Mouse (Mus musculus) heart, embryonic 14.5 days (tissue): ENCODE measurements around the gene Mylk. TPM values are rescaled to one million over a fixed set of nuclear protein-coding genes. Genes with fewer than 3 reads are reported as not detected.

Experiments used
- ATAC-seq: fragments of 200-750 bp; cut with Nextera tagmentation; 2 replicates; pipeline ENCODE4 v1.8.0; 2017; ENCODE audit warnings: low read depth, moderate TSS enrichment; ENCODE audit not compliant: insufficient number of reproducible peaks, insufficient read depth, low FRiP score
- H3K27ac ChIP-seq, 2 experiments: fragments of 200-500 bp in 1 of 2; fragments of 300-500 bp in 1 of 2; sonication (generic) in 1 of 2; replicated peaks in 1 of 2; 2 replicates each; pipeline ENCODE4 v1.5.1; 2012 to 2014; ENCODE audit warnings: low read depth in 2 of 2, low read length in 2 of 2, control low read depth in 1 of 2, mild to moderate bottlenecking in 1 of 2, mixed read lengths in 1 of 2; ENCODE audit not compliant: control insufficient read depth in 1 of 2, insufficient read depth in 1 of 2
- H3K27me3 ChIP-seq: fragments of 300-500 bp; sonication (generic); 2 replicates; pipeline ENCODE4 v1.6.1; 2014; ENCODE audit warnings: mild to moderate bottlenecking, low read length, control low read depth; ENCODE audit not compliant: control insufficient read depth, insufficient read depth
- H3K36me3 ChIP-seq: fragments of 300-500 bp; sonication (generic); 2 replicates; pipeline ENCODE4 v1.6.1; 2014; ENCODE audit warnings: mild to moderate bottlenecking, control low read depth, low read length, mixed read lengths; ENCODE audit not compliant: control insufficient read depth, insufficient read depth
- H3K4me1 ChIP-seq, 2 experiments: fragments of 200-500 bp in 1 of 2; fragments of 300-500 bp in 1 of 2; sonication (generic) in 1 of 2; 2 replicates each; pipeline ENCODE4 v1.6.1; 2012 to 2014; ENCODE audit warnings: low read length in 2 of 2, control low read depth in 1 of 2, mixed read lengths in 1 of 2; ENCODE audit not compliant: control insufficient read depth in 2 of 2, insufficient read depth in 2 of 2
- H3K4me2 ChIP-seq: fragments of 300-500 bp; sonication (generic); 2 replicates; pipeline ENCODE4 v1.6.1; 2014; ENCODE audit warnings: mild to moderate bottlenecking, low read length
- H3K4me3 ChIP-seq, 2 experiments: fragments of 200-500 bp in 1 of 2; fragments of 300-500 bp in 1 of 2; sonication (generic) in 1 of 2; 2 replicates each; pipeline ENCODE4 v1.5.1; 2012 to 2014; ENCODE audit warnings: low read length in 2 of 2, mild to moderate bottlenecking in 2 of 2, control low read depth in 1 of 2, low read depth in 1 of 2, moderate library complexity in 1 of 2; ENCODE audit not compliant: control insufficient read depth in 1 of 2, insufficient read depth in 1 of 2
- H3K9ac ChIP-seq: fragments of 300-500 bp; sonication (generic); 2 replicates; pipeline ENCODE4 v1.6.1; 2014; ENCODE audit warnings: mild to moderate bottlenecking, low read length
- H3K9me3 ChIP-seq: fragments of 300-500 bp; sonication (generic); 2 replicates; pipeline ENCODE4 v1.6.1; 2016; ENCODE audit warnings: low read length, control low read depth; ENCODE audit not compliant: control insufficient read depth
- WGBS: fragments of 180-500 bp; shearing (Covaris S2); extraction: QIAGEN DNeasy Blood & Tissue Kit; methylation state at CpG from one replicate; pipeline ENCODE4 v1.1.7; 2014; 5-methylcytosine and 5-hydroxymethylcytosine counted together
- polyA plus RNA-seq: library from polyadenylated mRNA; unstranded; fragments of >200 nt; fragmentation: Nextera tagmentation; extraction: Ambion mirVana; gene quantifications from 2 replicates; pipeline ENCODE4 v1.2.1, GENCODE M21; 2014

Gene Mylk
- polyA plus RNA-seq, 1 experiment from 2014 or later: 8.5 TPM

- 49% methylated on average over 5 of the region's 5 CpGs for WGBS
- ATAC-seq: no peak
Observed at GRCm38 (mm10) chr16:34959261-34959660, 214.3 kb downstream of the Mylk start.

GRCm38 (mm10) chr16:34960243-34960642 lies 215.2 kb downstream of the Mylk start:
- Histone ChIP-seq H3K9me3 (no peaks in the 10 kb centered on the region), H3K36me3 (no peaks in the 10 kb centered on the region), H3K4me2 (no peak overlapping the region), H3K4me3 (no peak overlapping the region), H3K4me1 (peaks cover 39 to 58% of the 10 kb centered on the region in 2 experiments), H3K27me3 (no peaks in the 10 kb centered on the region), H3K27ac (peak overlapping the region; percentile 94 to 97), H3K9ac (no peak overlapping the region)
- ATAC-seq: no peak
- WGBS: 84% methylated on average over 5 of the region's 5 CpGs

More at GRCm38 (mm10) chr16:34959261-34959660, 214.3 kb downstream of the Mylk start:
- Histone ChIP-seq H3K27ac (peak overlapping the region; percentile 94 to 97), H3K4me1 (peaks cover 39 to 58% of the 10 kb centered on the region in 2 experiments), H3K9ac (peak overlapping the region; percentile 51), H3K4me2 (peak overlapping the region; percentile 24; the same call in 1 of the 2 replicates), H3K4me3 (no peak overlapping the region), H3K36me3 (no peaks in the 10 kb centered on the region), H3K9me3 (no peaks in the 10 kb centered on the region), H3K27me3 (no peaks in the 10 kb centered on the region)

GRCm38 (mm10) chr16:34960866-34961582 lies 216.0 kb downstream of the Mylk start:
- Histone ChIP-seq H3K36me3 (no peaks in the 10 kb centered on the region), H3K27me3 (no peaks in the 10 kb centered on the region), H3K4me3 (no peak overlapping the region), H3K9me3 (no peaks in the 10 kb centered on the region), H3K9ac (no peak overlapping the region), H3K4me2 (no peak overlapping the region), H3K27ac (peak overlapping the region; percentile 94 to 97; a peak in 2 of 4 replicates), H3K4me1 (peaks cover 41 to 58% of the 10 kb centered on the region in 2 experiments)
- WGBS: 42% methylated on average over 9 of the region's 9 CpGs
- ATAC-seq: no peak

- Histone ChIP-seq H3K9ac (no peak overlapping the region), H3K27ac (no peak overlapping the region; a peak in 1 of 4 replicates), H3K4me1 (peaks cover 49 to 62% of the 10 kb centered on the region in 2 experiments), H3K36me3 (no peaks in the 10 kb centered on the region), H3K4me2 (no peak overlapping the region), H3K4me3 (no peak overlapping the region), H3K27me3 (no peaks in the 10 kb centered on the region), H3K9me3 (no peaks in the 10 kb centered on the region)
- WGBS: 48% methylated on average over 4 of the region's 4 CpGs
- no peak for ATAC-seq
Observed at GRCm38 (mm10) chr16:34962322-34962721, 217.3 kb downstream of the Mylk start.

- Histone ChIP-seq H3K4me2 (no peak overlapping the region), H3K4me3 (no peak overlapping the region), H3K4me1 (peaks cover 44 to 56% of the 10 kb centered on the region in 2 experiments), H3K9me3 (no peaks in the 10 kb centered on the region), H3K36me3 (no peaks in the 10 kb centered on the region), H3K27ac (no peak overlapping the region), H3K9ac (no peak overlapping the region), H3K27me3 (no peaks in the 10 kb centered on the region)
- ATAC-seq: no peak
- WGBS: 56% methylated on average over 4 of the region's 4 CpGs
Observed at GRCm38 (mm10) chr16:34963008-34963407, 218.0 kb downstream of the Mylk start.

- H3K9me3 ChIP-seq: no peaks in the 10 kb centered on the region
- H3K36me3 ChIP-seq: no peaks in the 10 kb centered on the region
- H3K4me1 ChIP-seq: peaks cover 16 to 21% of the 10 kb centered on the region in 2 experiments
- no peaks in the 10 kb centered on the region for H3K27me3 ChIP-seq
- H3K4me2 ChIP-seq: no peak overlapping the region
- H3K27ac ChIP-seq: no peak overlapping the region
- WGBS: 62% methylated on average over 5 of the region's 5 CpGs
- H3K4me3 ChIP-seq: no peak overlapping the region
- no peak overlapping the region for H3K9ac ChIP-seq
- no peak for ATAC-seq
Observed at GRCm38 (mm10) chr16:34966620-34967081, 221.6 kb downstream of the Mylk start.

GRCm38 (mm10) chr16:34967120-34967800 lies 222.2 kb downstream of the Mylk start:
- Histone ChIP-seq H3K9ac (no peak overlapping the region), H3K4me1 (peaks cover 15 to 16% of the 10 kb centered on the region in 2 experiments), H3K9me3 (no peaks in the 10 kb centered on the region), H3K27me3 (no peaks in the 10 kb centered on the region), H3K4me3 (no peak overlapping the region), H3K36me3 (no peaks in the 10 kb centered on the region), H3K27ac (no peak overlapping the region), H3K4me2 (no peak overlapping the region)
- WGBS: 53% methylated on average over 10 of the region's 10 CpGs
- ATAC-seq: peak; percentile 74
